Mouse (Mus musculus) forebrain, embryonic 14.5 days (tissue): Measurements from ENCODE around the gene Gne. TPM values are rescaled to one million over a fixed set of nuclear protein-coding genes. Genes with fewer than 3 reads are reported as not detected.

Source experiments
- ATAC-seq: fragments of 200-750 bp; cut with Nextera tagmentation; 2 replicates; pipeline ENCODE4 v1.8.0; 2017; ENCODE audit warnings: mild to moderate bottlenecking, moderate library complexity
- DNase-seq: peaks from one replicate; pipeline ENCODE4 v3.0.0-alpha.2; 2015; ENCODE audit warnings: low spot score
- H3K27ac ChIP-seq: fragments of 300-500 bp; sonication (generic); 2 replicates; pipeline ENCODE4 v1.5.1; 2014; ENCODE audit warnings: low read depth, mild to moderate bottlenecking, control low read depth, low read length, moderate library complexity
- H3K27me3 ChIP-seq: fragments of 300-500 bp; sonication (generic); replicated peaks from 2 replicates; pipeline ENCODE4 v1.6.1; 2014; ENCODE audit warnings: low read length, control low read depth, mixed read lengths; ENCODE audit not compliant: control insufficient read depth, insufficient read depth
- H3K36me3 ChIP-seq: fragments of 300-500 bp; sonication (generic); 2 replicates; pipeline ENCODE4 v1.6.1; 2014; ENCODE audit warnings: low read length, control low read depth; ENCODE audit not compliant: control insufficient read depth, insufficient read depth
- H3K4me1 ChIP-seq: fragments of 300-500 bp; sonication (generic); 2 replicates; pipeline ENCODE4 v1.6.1; 2014; ENCODE audit warnings: antibody characterized with exemption, low read length, control low read depth; ENCODE audit not compliant: control insufficient read depth, insufficient read depth
- H3K4me2 ChIP-seq: fragments of 300-500 bp; sonication (generic); 2 replicates; pipeline ENCODE4 v1.6.1; 2014; ENCODE audit warnings: mild to moderate bottlenecking, control low read depth, low read length
- H3K4me3 ChIP-seq: fragments of 300-500 bp; sonication (generic); 2 replicates; pipeline ENCODE4 v1.5.1; 2014; ENCODE audit warnings: low read depth, low read length, control low read depth
- H3K9ac ChIP-seq: fragments of 300-500 bp; sonication (generic); 2 replicates; pipeline ENCODE4 v1.6.1; 2014; ENCODE audit warnings: mild to moderate bottlenecking, low read length, control low read depth, moderate library complexity
- H3K9me3 ChIP-seq: fragments of 300-500 bp; sonication (generic); replicated peaks from 2 replicates; pipeline ENCODE4 v1.6.1; 2016; ENCODE audit warnings: low read length, control low read depth, mixed read lengths; ENCODE audit not compliant: control insufficient read depth
- WGBS: fragments of 180-500 bp; shearing (Covaris S2); extraction: QIAGEN DNeasy Blood & Tissue Kit; methylation state at CpG from one replicate; pipeline ENCODE4 v1.1.7; 2014; 5-methylcytosine and 5-hydroxymethylcytosine counted together
- polyA plus RNA-seq: library from polyadenylated mRNA; unstranded; fragments of >200 nt; fragmentation: Nextera tagmentation; extraction: Ambion mirVana; gene quantifications from 2 replicates; pipeline ENCODE4 v1.2.1, GENCODE M21; 2014

Gene Gne
- polyA plus RNA-seq, 1 experiment from 2014 or later = 20.4 TPM

DNA sequence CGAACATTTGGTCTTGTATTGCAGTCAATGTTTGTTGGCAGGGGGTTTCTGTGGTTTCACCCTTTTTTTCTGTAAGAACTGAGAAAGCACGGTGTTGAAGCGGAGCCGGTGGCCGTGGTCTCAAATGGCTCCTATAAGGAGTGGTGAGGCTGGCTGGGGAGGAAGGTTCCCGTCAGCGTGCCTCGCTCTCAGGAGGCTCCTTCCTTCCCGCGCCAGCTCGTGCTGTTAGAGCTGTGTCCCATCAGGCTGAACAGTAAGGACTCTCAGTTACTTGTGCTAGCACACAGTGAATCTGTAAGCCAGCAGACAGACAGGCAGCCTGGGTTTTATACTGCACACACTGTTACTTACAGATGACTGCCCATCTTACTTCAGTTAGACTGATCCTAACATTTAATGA is 61.2 kb downstream of the Gne start:
- no peak overlapping the region for H3K9ac ChIP-seq
- DNase-seq = no peak
- peaks cover 91% of the 10 kb centered on the region for H3K36me3 ChIP-seq
- WGBS = 93% methylated on average over 11 of the region's 11 CpGs
- no peaks in the 10 kb centered on the region for H3K9me3 ChIP-seq
- no peaks in the 10 kb centered on the region for H3K27me3 ChIP-seq
- H3K4me1 ChIP-seq = no peaks in the 10 kb centered on the region
- no peak overlapping the region for H3K27ac ChIP-seq
- no peak overlapping the region for H3K4me2 ChIP-seq
- no peak for ATAC-seq
- no peak overlapping the region for H3K4me3 ChIP-seq

DNA sequence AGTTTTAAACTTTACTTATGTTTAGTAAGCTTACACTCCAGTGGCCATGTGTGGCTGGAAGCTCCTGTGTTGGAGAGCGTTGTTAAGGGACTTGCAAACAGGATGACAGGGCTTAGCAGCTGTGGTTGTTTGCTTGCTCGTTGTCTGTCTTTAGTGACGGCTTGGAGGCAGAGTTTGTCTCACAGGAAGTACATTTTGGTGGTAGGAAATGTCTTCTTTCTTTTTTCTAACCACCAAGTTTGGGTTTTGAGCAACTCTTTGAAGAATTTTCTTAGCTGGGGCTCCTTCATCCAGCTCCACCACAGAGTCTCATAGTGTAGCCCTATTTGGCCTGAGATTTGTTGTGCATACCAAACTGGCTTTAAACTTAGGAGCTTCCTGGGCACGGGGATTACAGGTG is 61.7 kb downstream of the Gne start:
- Histone ChIP-seq H3K9ac (no peak overlapping the region), H3K36me3 (peaks cover 86% of the 10 kb centered on the region), H3K4me3 (no peak overlapping the region), H3K4me2 (no peak overlapping the region), H3K9me3 (no peaks in the 10 kb centered on the region), H3K27me3 (no peaks in the 10 kb centered on the region), H3K4me1 (no peaks in the 10 kb centered on the region), H3K27ac (no peak overlapping the region)
- ATAC-seq (no peak), DNase-seq (no peak)
- WGBS = 93% methylated on average over 4 of the region's 4 CpGs

DNA sequence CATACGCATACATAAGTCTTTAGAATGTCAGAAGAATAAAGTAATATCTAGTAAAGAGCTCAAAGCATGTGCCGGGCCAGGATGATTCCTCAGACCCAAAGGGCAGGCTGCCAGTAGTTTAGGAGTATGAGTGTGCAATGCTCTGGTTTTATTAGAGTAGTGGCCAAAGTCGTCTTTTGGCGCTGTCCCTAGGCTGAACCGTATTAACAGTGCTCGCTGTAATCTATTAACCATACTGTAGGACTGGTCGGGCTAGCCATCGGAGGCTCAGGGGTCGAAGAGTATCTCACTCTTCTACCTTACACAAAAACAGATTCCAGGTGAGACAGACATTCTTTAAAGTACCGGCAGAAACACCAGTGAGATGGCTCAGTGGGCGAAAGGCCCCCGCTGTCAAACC is 67.2 kb downstream of the Gne start:
- H3K9ac ChIP-seq = no peak overlapping the region
- H3K4me3 ChIP-seq = no peak overlapping the region
- H3K36me3 ChIP-seq = peaks cover 33% of the 10 kb centered on the region
- WGBS = 95% methylated on average over 12 of the region's 12 CpGs
- no peak overlapping the region for H3K4me2 ChIP-seq
- H3K27me3 ChIP-seq = no peaks in the 10 kb centered on the region
- no peak for DNase-seq
- H3K4me1 ChIP-seq = peaks cover 14% of the 10 kb centered on the region
- H3K9me3 ChIP-seq = no peaks in the 10 kb centered on the region
- ATAC-seq = no peak
- H3K27ac ChIP-seq = no peak overlapping the region

DNA sequence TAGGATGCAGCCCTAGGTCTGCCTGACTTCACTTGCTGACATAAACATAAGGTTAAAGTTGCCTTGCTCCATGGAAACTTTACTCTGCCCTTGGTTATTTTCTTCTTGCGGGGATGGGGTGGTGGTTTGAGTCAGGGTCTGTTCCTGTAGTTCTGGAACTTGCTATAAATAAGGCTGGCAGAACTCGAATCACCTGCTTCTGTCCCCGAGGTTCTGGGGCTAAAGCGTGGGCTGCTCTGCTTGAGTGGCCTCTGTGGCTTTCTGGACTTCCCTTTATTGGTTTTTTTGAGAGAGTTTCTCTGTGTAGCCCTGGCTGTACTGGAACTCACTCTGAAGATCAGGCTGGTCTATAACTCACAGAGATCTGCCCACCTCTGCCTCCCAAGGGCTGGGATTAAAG is 67.9 kb downstream of the Gne start:
- H3K4me1 ChIP-seq = peaks cover 14% of the 10 kb centered on the region
- H3K36me3 ChIP-seq = peaks cover 26% of the 10 kb centered on the region
- no peak overlapping the region for H3K27ac ChIP-seq
- H3K27me3 ChIP-seq = no peaks in the 10 kb centered on the region
- H3K4me3 ChIP-seq = no peak overlapping the region
- H3K9ac ChIP-seq = no peak overlapping the region
- H3K4me2 ChIP-seq = no peak overlapping the region
- no peak for ATAC-seq
- no peak for DNase-seq
- H3K9me3 ChIP-seq = no peaks in the 10 kb centered on the region
- 85% methylated on average over 4 of the region's 4 CpGs for WGBS

DNA sequence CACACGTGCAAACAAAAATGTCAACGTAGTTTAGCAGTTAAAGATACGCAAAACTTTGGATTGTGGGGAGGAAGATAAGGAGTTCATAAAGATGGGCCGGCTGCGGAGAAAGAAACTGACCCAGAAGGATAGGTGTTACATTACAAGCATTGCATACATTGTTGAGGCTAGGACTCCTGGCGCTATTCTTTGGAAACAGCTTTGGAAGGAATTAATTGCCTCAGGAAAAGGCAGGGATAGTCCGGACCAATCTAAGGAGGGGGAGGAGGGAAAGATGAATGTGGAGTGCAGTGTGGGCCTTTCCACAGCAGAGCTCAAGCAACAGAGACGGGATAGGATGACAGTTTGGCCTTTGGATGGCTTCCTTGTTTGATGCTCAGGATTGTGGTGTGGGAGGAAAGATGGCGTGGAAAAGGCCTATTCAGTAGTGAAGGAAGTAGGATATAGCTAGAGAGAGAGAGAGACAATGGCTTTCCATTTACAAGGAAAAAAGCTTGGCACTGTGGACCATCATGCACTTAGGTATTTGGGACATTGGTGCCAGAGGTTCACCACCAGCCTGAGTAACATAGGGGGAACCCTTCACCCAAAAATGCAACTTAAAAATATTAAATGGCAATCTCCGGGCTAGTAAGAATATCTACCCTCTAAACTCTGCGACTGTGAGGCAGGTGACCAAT is 70.4 kb downstream of the Gne start:
- H3K27ac ChIP-seq = no peak overlapping the region
- no peaks in the 10 kb centered on the region for H3K27me3 ChIP-seq
- peak overlapping the region; percentile 98 for H3K4me2 ChIP-seq
- no peak for DNase-seq
- H3K9ac ChIP-seq = peak overlapping the region; percentile 93
- no peaks in the 10 kb centered on the region for H3K9me3 ChIP-seq
- peak overlapping the region; percentile 98 for H3K4me3 ChIP-seq
- H3K4me1 ChIP-seq = peaks cover 14% of the 10 kb centered on the region
- ATAC-seq = no peak
- 0 out of 2 replicates have a peak, but pooled peaks cover under 1% of the 10 kb centered on the region for H3K36me3 ChIP-seq
- 25% methylated on average over 11 of the region's 11 CpGs for WGBS

DNA sequence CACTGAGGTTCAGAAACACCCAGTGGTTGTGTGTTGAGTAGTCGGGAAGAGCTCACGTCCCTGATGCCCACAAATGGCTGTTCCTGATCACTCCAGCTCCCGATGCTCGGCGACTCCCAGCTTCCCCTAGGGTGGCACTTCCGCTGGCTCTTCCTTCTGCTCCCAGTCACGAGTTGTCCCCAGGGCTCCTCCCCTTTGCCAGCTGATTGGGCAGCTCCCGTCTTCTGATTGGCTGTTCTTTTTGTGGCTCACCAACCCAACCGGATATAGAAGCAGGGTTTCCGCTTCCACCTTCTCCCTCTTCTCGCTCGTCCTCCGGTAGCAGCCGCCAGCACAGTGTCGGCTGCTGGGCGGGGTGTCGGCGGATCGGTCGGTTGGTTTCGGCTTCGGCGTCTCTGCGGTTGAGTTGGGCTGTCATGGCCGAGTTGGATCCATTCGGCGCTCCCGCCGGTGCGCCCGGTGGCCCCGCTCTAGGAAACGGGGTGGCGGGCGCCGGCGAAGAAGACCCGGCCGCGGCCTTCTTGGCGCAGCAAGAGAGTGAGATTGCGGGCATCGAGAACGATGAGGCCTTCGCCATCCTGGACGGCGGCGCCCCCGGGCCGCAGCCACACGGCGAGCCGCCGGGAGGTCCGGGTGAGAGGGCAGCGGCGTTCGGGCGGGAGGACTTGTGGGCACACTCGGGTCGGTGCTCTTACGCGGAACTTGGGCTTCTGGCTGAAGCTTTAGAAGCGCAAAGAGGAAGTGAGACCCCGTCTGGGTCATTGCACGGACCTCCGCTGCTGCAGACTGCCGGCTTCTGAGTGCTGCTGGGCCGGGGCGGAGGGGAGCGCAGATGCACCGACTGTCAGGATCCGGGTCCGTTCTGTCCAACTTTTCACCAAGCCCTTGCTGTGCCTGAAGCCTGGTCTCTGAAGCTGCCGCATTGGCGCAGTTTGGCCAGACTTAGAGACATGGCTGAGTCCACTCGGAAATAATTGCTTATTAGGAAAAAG is 71.3 kb downstream of the Gne start:
- Histone ChIP-seq H3K4me3 (peak overlapping the region; percentile 98), H3K9me3 (no peaks in the 10 kb centered on the region), H3K27ac (peak overlapping the region; percentile 53), H3K4me1 (peaks cover 14% of the 10 kb centered on the region), H3K27me3 (no peaks in the 10 kb centered on the region), H3K36me3 (no peaks in the 10 kb centered on the region), H3K4me2 (peak overlapping the region; percentile 98), H3K9ac (peak overlapping the region; percentile 93)
- ATAC-seq (peak; percentile 100), DNase-seq (peak; percentile 98)
- under 1% methylated on average over 77 of the region's 77 CpGs for WGBS

DNA sequence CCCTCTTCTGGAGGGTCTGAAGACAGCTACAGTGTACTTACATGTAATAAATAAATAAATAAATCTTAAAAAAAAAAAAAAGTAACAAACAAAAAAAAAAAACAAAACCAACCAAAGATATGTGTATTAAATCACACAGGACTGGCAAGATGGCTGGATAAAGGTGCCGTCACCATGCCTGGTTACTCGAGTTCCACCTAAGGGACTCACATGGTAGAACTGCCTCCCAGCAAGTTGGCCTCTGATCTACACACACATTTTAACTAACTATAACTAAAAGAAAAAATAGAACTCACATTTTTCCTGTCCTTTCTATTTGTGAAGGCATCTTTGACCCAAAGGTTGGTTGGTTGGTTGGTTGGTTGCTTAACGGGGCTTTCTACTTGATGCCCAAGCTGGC is 72.2 kb downstream of the Gne start:
- Histone ChIP-seq H3K27ac (peak overlapping the region; percentile 44; the same call in 1 of the 2 replicates), H3K4me1 (peaks cover 14% of the 10 kb centered on the region), H3K4me3 (peak overlapping the region; percentile 98), H3K4me2 (peak overlapping the region; percentile 98), H3K36me3 (no peaks in the 10 kb centered on the region), H3K27me3 (no peaks in the 10 kb centered on the region), H3K9ac (peak overlapping the region; percentile 93), H3K9me3 (no peaks in the 10 kb centered on the region)
- WGBS = 79% methylated on average over 3 of the region's 3 CpGs
- DNase-seq = no peak
- no peak for ATAC-seq

DNA sequence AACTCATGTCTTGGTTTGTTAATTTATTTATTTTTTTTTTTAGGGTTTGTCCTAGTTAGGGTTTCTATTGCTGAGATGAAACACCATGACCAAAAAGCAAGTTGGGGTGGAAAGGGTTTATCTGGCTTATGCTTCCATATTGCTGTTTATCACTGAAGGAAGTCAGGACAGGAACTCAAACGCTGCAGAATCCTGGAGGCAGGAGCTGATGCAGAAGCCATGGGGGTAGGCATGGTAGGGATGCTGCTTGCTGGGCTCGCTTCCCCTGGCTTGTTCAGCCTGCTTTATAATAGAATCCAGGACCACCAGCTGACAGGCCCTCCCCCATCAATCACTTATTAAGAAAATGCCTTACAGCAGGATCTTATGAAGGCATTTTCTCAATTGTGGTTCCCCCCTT is 73.1 kb downstream of the Gne start:
- Histone ChIP-seq H3K4me1 (peaks cover 14% of the 10 kb centered on the region), H3K4me3 (no peak overlapping the region), H3K9me3 (no peaks in the 10 kb centered on the region), H3K36me3 (no peaks in the 10 kb centered on the region), H3K27ac (no peak overlapping the region), H3K4me2 (no peak overlapping the region), H3K27me3 (no peaks in the 10 kb centered on the region), H3K9ac (no peak overlapping the region)
- WGBS = 48% methylated on average over 2 of the region's 2 CpGs
- DNase-seq (no peak), ATAC-seq (no peak)

DNA sequence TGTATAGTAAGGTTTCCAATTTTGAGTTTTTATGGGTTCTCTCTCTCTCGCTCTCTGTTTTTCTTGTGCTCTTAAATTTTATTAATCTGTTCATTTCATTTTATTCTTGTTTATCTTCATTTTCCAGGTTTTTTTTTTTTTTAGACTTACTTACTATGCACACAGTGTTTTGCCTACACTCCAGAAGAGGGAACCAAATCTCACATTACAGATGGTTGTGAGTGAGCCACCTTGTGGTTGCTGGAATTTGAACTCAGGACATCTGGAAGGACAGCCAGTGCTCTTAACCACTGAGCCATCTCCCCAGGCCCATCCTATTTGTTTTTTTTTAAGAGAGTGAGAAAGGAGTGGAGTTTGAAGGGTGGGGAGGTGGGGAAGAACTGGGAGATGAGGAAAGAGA is 73.8 kb downstream of the Gne start:
- Histone ChIP-seq H3K27ac (no peak overlapping the region), H3K4me3 (no peak overlapping the region), H3K4me1 (peaks cover 14% of the 10 kb centered on the region), H3K9me3 (no peaks in the 10 kb centered on the region), H3K27me3 (no peaks in the 10 kb centered on the region), H3K9ac (no peak overlapping the region), H3K4me2 (no peak overlapping the region), H3K36me3 (no peaks in the 10 kb centered on the region)
- WGBS = 91% methylated on average over 1 of the region's 1 CpGs
- DNase-seq (no peak), ATAC-seq (no peak)
